Mouse (Mus musculus) hindbrain, postnatal 0 days (tissue): ENCODE results near the gene Olfr49. TPM values are rescaled to one million over a fixed set of nuclear protein-coding genes. Genes with fewer than 3 reads are reported as not detected.
A peak's percentile ranks its signal among the peaks of the same experiment; 100 is the strongest.

Experiments
- ATAC-seq: fragments of 200-750 bp; cut with Nextera tagmentation; 2 replicates; pipeline ENCODE4 v1.8.0; 2017; ENCODE audit warnings: mild to moderate bottlenecking, moderate TSS enrichment, moderate library complexity
- DNase-seq: peaks from one replicate; pipeline ENCODE4 v3.0.0-alpha.2; 2015; ENCODE audit warnings: low spot score
- H3K27ac ChIP-seq: fragments of 300-500 bp; sonication (generic); 2 replicates; pipeline ENCODE4 v1.5.1; 2014; ENCODE audit warnings: mild to moderate bottlenecking
- H3K27me3 ChIP-seq: fragments of 300-500 bp; sonication (generic); 2 replicates; pipeline ENCODE4 v1.6.1; 2014; ENCODE audit warnings: low read length, mixed read lengths; ENCODE audit not compliant: insufficient read depth
- H3K36me3 ChIP-seq: fragments of 300-500 bp; sonication (generic); 2 replicates; pipeline ENCODE4 v1.6.1; 2014; ENCODE audit warnings: low read length, mixed read lengths; ENCODE audit not compliant: insufficient read depth
- H3K4me1 ChIP-seq: fragments of 300-500 bp; sonication (generic); 2 replicates; pipeline ENCODE4 v1.6.1; 2014; ENCODE audit warnings: antibody characterized with exemption, low read length, mixed read lengths; ENCODE audit not compliant: insufficient read depth
- H3K4me2 ChIP-seq: fragments of 300-500 bp; sonication (generic); 2 replicates; pipeline ENCODE4 v1.6.1; 2014; ENCODE audit warnings: low read depth, mild to moderate bottlenecking, low read length, moderate library complexity, mixed read lengths
- H3K4me3 ChIP-seq: fragments of 300-500 bp; sonication (generic); 2 replicates; pipeline ENCODE4 v1.5.1; 2014; ENCODE audit warnings: low read length
- H3K9ac ChIP-seq: fragments of 300-500 bp; sonication (generic); replicated peaks from 2 replicates; pipeline ENCODE4 v1.6.1; 2014; ENCODE audit warnings: mild to moderate bottlenecking, low read length, moderate library complexity, mixed read lengths
- H3K9me3 ChIP-seq: fragments of 300-500 bp; sonication (generic); 2 replicates; pipeline ENCODE4 v1.6.1; 2016; ENCODE audit warnings: low read length, mixed read lengths
- CTCF ChIP-seq: IDR thresholded peaks from 2 replicates; pipeline ENCODE4 v1.5.1; 2016; ENCODE audit warnings: antibody characterized with exemption, control low read depth, low read depth
- WGBS: fragments of 180-500 bp; shearing (Covaris S2); extraction: QIAGEN DNeasy Blood & Tissue Kit; methylation state at CpG from one replicate; pipeline ENCODE4 v1.1.7; 2014; 5-methylcytosine and 5-hydroxymethylcytosine counted together
- polyA plus RNA-seq: library from polyadenylated mRNA; unstranded; fragments of >200 nt; fragmentation: Nextera tagmentation; extraction: Ambion mirVana; gene quantifications from 2 replicates; pipeline ENCODE4 v1.2.1, GENCODE M21; 2015
- total RNA-seq: library from RNA; depleted of rRNA; stranded (reverse); fragments of >200 nt; gene quantifications from 2 replicates; pipeline ENCODE4 v1.2.3, GENCODE M21; 2014

Gene Olfr49
- total and polyA plus RNA-seq, 2 experiments from 2014 or later, result not detected

GRCm38 (mm10) chr14:54240542-54240941, 44.2 kb downstream of the Olfr49 start:
- no peak overlapping the region for H3K9ac ChIP-seq
- no peak for TF ChIP-seq CTCF
- no peaks in the 10 kb centered on the region for H3K9me3 ChIP-seq
- H3K27ac ChIP-seq, result no peak overlapping the region
- H3K36me3 ChIP-seq, result peaks cover 26% of the 10 kb centered on the region
- ATAC-seq, result no peak
- no peak overlapping the region for H3K4me2 ChIP-seq
- no peak for DNase-seq
- WGBS, result 88% methylated on average over 5 of the region's 5 CpGs
- no peaks in the 10 kb centered on the region for H3K4me1 ChIP-seq
- H3K27me3 ChIP-seq, result no peaks in the 10 kb centered on the region
- H3K4me3 ChIP-seq, result no peak overlapping the region

GRCm38 (mm10) chr14:54239002-54239736, 45.6 kb downstream of the Olfr49 start:
- no peak overlapping the region for H3K27ac ChIP-seq
- no peaks in the 10 kb centered on the region for H3K27me3 ChIP-seq
- no peak overlapping the region for H3K4me2 ChIP-seq
- H3K9ac ChIP-seq, result no peak overlapping the region
- H3K9me3 ChIP-seq, result no peaks in the 10 kb centered on the region
- DNase-seq (peak; percentile 89), ATAC-seq (peak; percentile 67)
- H3K36me3 ChIP-seq, result peaks cover 31% of the 10 kb centered on the region
- no peaks in the 10 kb centered on the region for H3K4me1 ChIP-seq
- peak; percentile 92 for TF ChIP-seq CTCF
- no peak overlapping the region for H3K4me3 ChIP-seq
- WGBS, result 12% methylated on average over 7 of the region's 7 CpGs

GRCm38 (mm10) chr14:54236881-54237280, 47.9 kb downstream of the Olfr49 start:
- no peaks in the 10 kb centered on the region for H3K9me3 ChIP-seq
- peaks cover 21% of the 10 kb centered on the region; the same call in 1 of the 2 replicates for H3K36me3 ChIP-seq

GRCm38 (mm10) chr14:54235825-54236540, 48.8 kb downstream of the Olfr49 start:
- no peak overlapping the region for H3K4me3 ChIP-seq
- H3K4me2 ChIP-seq, result no peak overlapping the region
- H3K36me3 ChIP-seq, result peaks cover 13% of the 10 kb centered on the region; the same call in 1 of the 2 replicates
- H3K9ac ChIP-seq, result no peak overlapping the region
- ATAC-seq, result no peak
- H3K4me1 ChIP-seq, result no peaks in the 10 kb centered on the region
- no peak for DNase-seq
- TF ChIP-seq CTCF, result no peak
- no peaks in the 10 kb centered on the region for H3K9me3 ChIP-seq
- no peaks in the 10 kb centered on the region for H3K27me3 ChIP-seq
- no peak overlapping the region for H3K27ac ChIP-seq
- 71% methylated on average over 5 of the region's 5 CpGs for WGBS

More at GRCm38 (mm10) chr14:54236881-54237280, 47.9 kb downstream of the Olfr49 start:
- TF ChIP-seq CTCF, result no peak
- H3K4me2 ChIP-seq, result no peak overlapping the region
- no peaks in the 10 kb centered on the region for H3K4me1 ChIP-seq
- DNase-seq (no peak), ATAC-seq (no peak)
- H3K4me3 ChIP-seq, result no peak overlapping the region
- no peak overlapping the region for H3K27ac ChIP-seq
- no peaks in the 10 kb centered on the region for H3K27me3 ChIP-seq
- WGBS, result 90% methylated on average over 5 of the region's 5 CpGs
- no peak overlapping the region for H3K9ac ChIP-seq

- no peak overlapping the region for H3K4me2 ChIP-seq
- no peaks in the 10 kb centered on the region for H3K4me1 ChIP-seq
- ATAC-seq, result no peak
- no peak overlapping the region for H3K4me3 ChIP-seq
- no peak for TF ChIP-seq CTCF
- no peak overlapping the region for H3K27ac ChIP-seq
- DNase-seq, result no peak
- no peak overlapping the region for H3K9ac ChIP-seq
- H3K9me3 ChIP-seq, result no peaks in the 10 kb centered on the region
- WGBS, result 70% methylated on average over 20 of the region's 20 CpGs
- no peaks in the 10 kb centered on the region for H3K27me3 ChIP-seq
- 0 out of 2 replicates have a peak, but pooled peaks cover 5% of the 10 kb centered on the region for H3K36me3 ChIP-seq
Measured at GRCm38 (mm10) chr14:54234231-54235040, 50.3 kb downstream of the Olfr49 start.

- no peak overlapping the region for H3K4me3 ChIP-seq
- no peak overlapping the region for H3K27ac ChIP-seq
Measured at GRCm38 (mm10) chr14:54233559-54234143, 51.1 kb downstream of the Olfr49 start.

More at GRCm38 (mm10) chr14:54233559-54234143, 51.1 kb downstream of the Olfr49 start:
- ATAC-seq (no peak), DNase-seq (no peak)
- TF ChIP-seq CTCF, result no peak
- 71% methylated on average over 16 of the region's 16 CpGs for WGBS
- Histone ChIP-seq H3K9ac (no peak overlapping the region), H3K9me3 (no peaks in the 10 kb centered on the region), H3K4me2 (no peak overlapping the region), H3K27me3 (no peaks in the 10 kb centered on the region), H3K36me3 (0 out of 2 replicates have a peak, but pooled peaks cover 5% of the 10 kb centered on the region), H3K4me1 (peaks cover 4% of the 10 kb centered on the region; the same call in 1 of the 2 replicates)
